Mouse (Mus musculus) layer of hippocampus, adult 9-10 months (tissue): ENCODE measurements around the gene Hoxd11.

Experiments
- DNase-seq: peaks from one replicate; pipeline ENCODE4 v3.0.0; 2022; ENCODE audit warnings: low spot score

Hoxd11 gene

DNA sequence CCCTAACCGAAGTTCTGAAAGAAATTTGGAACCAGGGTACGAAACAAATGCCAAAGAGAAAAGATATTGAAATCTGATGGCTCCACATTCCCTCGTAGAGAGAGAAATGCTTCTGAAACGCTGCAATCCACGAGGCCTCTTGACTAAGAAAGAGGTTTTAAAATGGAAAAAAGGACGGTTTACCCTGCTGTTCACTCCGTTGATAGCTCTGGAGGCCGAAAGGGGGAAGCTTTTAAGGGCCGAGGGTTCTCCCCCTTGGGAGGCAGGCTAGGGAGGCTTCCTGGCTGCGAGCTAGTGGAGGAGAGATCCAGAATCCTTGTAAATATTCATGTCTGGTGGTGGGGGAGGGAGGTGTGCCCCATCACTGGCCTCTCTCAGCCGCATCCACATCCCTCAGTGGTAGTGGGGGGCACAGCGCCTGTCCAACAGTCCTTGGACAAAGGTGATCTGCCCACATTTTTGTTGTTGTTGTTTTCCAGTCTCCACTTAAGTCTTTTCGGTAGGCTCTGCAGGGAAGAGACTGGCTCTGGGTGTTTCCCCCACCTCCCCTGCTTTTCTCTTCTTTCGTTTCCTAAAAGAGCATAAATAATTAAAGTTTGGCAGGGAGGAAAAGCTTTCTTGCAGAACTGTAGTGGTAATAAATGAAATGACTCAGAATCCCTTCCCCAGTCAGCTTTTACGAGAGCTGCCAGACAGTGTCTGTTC, at the start of gene Hoxd11:
Hoxd11 (plus strand) TSS at position 667 of the 705 bp plus-strand sequence.
- no peak for DNase-seq

DNA sequence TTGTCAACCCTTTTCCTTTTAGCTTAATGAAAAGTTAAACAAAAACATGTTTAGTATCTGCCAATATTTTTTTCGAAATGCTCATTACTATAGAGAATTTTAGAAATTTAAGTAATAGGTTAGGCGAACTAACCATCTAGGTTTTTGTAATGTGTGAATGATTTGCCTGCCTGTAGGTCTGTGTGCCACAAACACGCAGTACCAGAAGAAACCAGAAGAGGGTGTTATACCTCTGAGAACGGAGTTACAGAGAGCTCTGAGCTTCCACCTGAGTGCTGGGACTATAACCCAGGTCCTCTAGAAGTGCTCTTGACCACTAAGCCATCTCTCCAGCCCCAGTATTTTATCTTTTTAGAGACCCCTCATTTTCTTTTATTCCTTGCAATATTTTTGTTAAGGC, 43.9 kb upstream of the Hoxd11 start:
- DNase-seq = no peak

GRCm38 (mm10) chr2:74642431-74642830, 36.9 kb upstream of the Hoxd11 start:
- no peak for DNase-seq

- DNase-seq = no peak
Observed at GRCm38 (mm10) chr2:74645631-74646030, 33.7 kb upstream of the Hoxd11 start.

- no peak for DNase-seq
Observed at GRCm38 (mm10) chr2:74647082-74647864, 32.1 kb upstream of the Hoxd11 start.

- no peak for DNase-seq
Observed at GRCm38 (mm10) chr2:74652996-74653340, 26.4 kb upstream of the Hoxd11 start.

DNA sequence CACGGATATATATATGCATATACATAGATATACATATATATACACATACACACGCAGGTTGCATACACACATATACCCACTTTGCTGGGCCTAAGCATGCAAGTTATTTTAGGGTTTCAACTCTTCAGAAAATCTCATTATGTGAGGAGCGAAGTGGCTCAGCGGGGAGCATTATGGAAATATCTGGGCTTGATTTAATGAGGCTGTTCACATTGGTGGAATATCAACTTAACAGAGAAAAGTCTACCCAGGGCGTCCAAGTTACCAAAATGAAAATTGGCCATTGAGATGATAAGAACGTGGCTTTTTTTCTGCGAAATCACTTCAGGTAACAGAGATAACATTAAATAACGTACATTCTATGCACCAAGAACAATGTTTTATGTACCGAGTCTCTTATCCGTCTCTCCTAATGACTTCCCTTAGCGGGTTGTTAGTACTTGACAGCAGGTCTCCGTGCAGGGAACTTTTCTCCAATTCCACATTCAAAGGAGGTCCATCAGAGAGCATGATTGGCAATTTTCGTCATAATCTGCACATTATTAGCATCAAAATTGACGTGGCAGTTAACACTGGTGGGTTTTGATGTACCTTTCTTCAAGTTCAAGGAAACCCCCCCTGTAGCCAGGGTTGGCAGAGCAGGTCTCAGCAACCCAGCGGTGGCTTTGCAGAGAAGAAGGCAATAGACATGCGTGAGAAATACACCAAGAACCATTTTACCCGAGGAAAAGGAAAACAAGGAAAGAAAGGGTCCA, 25.4 kb upstream of the Hoxd11 start:
- no peak for DNase-seq

DNA sequence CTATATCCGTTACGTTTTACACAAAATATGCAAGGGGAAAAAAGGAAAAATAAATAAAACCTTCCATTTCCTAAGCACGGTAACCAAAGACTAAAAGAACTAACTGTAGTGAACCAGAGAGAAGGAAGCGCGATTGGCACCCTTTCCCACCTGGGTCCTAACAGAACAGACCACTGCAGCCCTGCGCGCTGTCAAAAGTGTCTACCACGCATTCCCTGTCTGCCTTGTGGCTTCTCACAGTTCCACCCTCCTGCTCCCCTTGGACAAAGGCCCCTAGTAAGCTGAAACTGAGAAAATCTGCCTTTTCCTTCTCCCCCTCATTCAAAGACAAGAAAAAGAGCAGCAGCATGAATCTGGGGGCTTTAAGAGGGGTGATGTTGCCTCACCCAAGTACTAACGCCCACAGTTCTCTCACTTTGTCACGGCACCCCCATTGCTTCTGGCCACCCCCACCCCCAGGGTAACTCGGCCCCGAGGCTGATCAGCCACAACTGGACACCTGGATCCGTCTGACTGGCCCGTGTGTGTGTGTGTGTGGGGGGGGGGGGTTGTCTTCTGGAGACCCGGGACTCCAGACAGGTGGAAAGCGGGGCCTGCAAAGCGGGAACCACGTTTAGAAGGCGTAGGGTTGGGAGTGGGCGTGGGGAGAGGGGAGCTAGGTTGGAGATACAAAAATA, 24.5 kb upstream of the Hoxd11 start:
- no peak for DNase-seq

DNA sequence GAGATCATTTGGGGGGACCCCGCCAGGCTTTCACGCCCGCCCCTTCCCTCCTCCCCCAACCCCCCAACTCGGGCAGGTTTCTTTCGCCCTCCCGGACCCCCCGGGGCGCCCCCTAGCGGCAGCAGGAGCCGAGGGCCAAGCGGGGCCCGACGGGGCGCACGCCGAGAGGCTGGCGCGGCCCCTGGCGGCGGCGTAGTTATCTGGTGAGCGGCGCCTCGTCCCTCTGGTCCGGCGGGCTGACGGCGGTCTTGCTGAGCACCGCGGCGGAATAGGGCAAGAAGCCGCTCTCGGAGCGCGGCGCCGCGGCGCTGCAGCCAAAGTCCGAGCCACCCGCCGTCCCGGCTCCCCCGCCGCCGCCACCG, 24.0 kb upstream of the Hoxd11 start:
- no peak for DNase-seq

DNA sequence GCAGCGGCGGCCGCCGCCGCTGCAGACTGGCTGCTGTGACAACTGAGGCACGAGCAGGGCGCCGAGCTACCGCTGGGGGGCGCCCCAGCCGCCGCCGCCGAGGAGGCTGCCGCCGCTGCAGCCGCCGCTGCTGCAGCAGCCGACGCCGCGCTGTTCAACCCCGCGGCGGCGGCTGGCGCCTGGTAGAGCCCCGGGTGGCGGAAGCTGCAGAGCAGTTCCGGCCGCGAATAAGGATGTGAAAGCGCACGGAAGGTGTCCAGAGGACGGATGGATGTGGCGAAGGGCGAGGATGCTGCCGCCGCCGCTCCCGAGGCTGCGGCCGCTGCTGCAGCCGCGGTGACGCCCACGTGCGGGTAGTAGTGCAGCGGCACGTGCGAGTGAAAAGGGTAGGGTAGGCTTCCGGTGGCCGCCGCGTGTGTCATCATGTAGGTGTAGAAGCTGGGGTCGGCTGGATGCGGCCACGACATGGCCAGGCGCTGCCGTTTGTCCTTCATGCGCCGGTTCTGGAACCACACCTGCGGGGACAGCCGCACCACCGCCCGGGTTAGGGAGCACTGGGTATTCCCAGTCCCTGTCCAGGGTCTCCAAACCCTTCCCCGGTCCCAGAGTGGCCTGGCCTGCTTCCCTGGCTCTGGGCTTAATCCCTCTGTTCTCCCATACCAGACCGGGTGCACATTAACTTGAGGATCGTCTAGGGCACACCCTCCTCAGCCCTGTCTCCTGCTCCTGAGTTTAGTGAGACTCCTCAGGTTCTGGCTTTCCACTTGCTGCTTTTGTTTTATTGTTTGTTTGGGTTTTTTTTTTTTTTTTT, 23.3 kb upstream of the Hoxd11 start:
- no peak for DNase-seq

- DNase-seq = no peak
Observed at GRCm38 (mm10) chr2:74656632-74657021, 22.7 kb upstream of the Hoxd11 start.

GRCm38 (mm10) chr2:74657251-74658023, 21.9 kb upstream of the Hoxd11 start:
- no peak for DNase-seq

DNA sequence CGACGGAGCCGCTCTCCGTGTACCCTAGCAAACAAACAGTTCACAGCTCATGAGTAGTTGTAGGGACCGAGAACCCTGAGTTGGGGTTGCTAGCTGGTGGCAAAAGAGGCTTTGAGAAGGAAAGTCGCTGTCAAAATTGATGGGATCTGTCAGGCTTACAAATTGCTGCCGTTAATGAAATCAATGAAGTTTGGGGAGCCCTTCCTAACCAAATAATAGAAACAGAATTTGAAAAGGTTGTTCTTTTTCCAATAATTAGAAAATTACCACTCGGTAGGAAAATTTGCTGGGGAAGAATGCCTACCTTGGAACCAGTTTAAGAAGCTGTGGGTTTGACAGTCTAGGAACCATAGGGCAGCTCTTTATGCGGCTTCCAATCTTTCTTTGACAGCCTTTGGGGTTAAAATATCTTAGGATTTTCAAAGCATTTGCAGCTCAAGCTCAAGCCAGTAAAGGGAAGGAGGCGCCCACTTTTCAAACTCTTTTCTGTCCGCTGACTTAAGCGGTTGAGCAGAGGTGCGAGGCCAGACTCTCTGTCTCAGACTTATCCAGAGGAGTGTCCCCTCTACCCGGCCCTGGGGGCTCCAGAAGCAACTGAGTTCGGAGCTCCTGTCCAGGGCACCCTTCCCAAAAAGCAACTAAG, 21.2 kb upstream of the Hoxd11 start:
- no peak for DNase-seq

DNA sequence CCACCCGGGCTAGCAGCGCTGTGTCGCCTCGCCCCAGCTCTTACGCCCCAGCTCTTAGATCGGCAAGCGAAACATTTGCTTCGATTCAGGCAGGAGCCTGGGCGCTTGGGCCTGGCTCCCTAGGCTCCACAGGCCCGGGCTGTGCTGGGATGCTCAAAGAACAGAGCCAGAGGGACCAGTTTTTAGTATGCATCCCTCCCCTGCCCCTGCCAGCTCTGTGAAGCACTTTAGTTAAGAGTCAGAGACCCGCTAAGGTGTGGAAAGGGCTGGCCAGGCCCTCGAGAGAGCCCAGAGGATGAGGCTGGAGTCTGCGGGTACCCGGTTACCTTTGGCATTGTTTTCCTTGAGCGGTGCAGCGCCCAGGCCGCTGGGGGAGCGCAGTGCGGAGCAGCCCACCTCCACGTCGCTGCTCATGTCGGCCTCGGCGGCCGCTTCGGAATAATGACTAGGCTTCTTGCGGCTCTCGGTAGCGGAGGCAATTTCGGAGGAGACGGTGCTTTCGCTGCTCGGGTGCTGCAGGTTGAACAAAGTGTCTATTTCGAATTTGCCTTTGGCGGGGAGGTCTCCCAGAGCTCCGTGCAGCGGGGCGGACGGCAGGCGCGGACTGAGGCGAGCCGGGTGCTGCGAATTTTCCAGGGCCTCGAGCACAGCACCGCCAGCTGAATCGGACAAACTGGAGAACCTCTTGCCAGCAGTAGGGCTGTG, 20.5 kb upstream of the Hoxd11 start:
- no peak for DNase-seq

DNA sequence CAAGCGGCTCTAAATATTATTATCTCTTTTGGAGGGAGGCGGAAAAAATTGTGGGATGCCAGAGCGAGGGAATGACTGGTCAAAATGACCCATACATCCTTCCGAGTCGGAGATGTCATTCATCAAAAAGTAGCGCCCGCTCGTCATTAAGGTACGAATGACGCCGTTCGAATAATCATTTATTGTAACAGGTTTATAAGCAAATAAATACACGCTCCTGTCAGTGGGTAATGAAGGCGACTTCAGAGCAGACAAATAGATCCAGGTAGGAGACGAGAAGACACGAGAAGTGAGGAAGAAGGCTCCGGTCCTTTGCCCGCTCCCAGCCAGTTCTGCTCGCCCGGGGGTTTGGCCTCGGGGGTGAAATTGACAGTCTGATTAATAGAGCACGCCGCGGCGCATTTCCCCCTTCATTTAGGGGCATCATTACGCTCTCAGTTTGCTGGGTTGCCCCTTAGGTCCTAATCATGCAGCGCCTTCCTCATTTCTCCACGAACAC, 19.8 kb upstream of the Hoxd11 start, which contains the start of gene Evx2:
Evx2 (minus strand) TSS at position 51 of the 499 bp plus-strand sequence.
- DNase-seq = no peak

- no peak for DNase-seq
Observed at GRCm38 (mm10) chr2:74660421-74661375, 18.7 kb upstream of the Hoxd11 start.

- DNase-seq = no peak
Observed at GRCm38 (mm10) chr2:74661685-74662084, 17.7 kb upstream of the Hoxd11 start.

- no peak for DNase-seq
Observed at GRCm38 (mm10) chr2:74663291-74663925, 15.9 kb upstream of the Hoxd11 start.
